Mouse (Mus musculus) lung, postnatal 4 days (tissue): Measurements from ENCODE around the gene Pcnx2.

Source experiments
- DNase-seq, 2 experiments: peaks; one replicate each; pipeline ENCODE4 v3.0.0; 2021

Gene Pcnx2

GRCm38 (mm10) chr8:125897868-125898788, at the start of gene Pcnx2:
Gene Pcnx2, minus strand, starts transcription at chr8:125898317.
- DNase-seq = no peak

- peak; percentile 48 to 65 for DNase-seq
Measured at GRCm38 (mm10) chr8:125944511-125944910, 46.4 kb upstream of the Pcnx2 start.

- peak; percentile 40 to 57 for DNase-seq
Measured at GRCm38 (mm10) chr8:125935649-125936048, 37.5 kb upstream of the Pcnx2 start.

- DNase-seq = no peak
Measured at GRCm38 (mm10) chr8:125931822-125932221, 33.7 kb upstream of the Pcnx2 start.

GRCm38 (mm10) chr8:125930276-125931046, 32.3 kb upstream of the Pcnx2 start:
- no peak for DNase-seq

GRCm38 (mm10) chr8:125926636-125927035, 28.5 kb upstream of the Pcnx2 start:
- no peak for DNase-seq

GRCm38 (mm10) chr8:125922333-125922732, 24.2 kb upstream of the Pcnx2 start:
- DNase-seq = no peak

GRCm38 (mm10) chr8:125920761-125921160, 22.6 kb upstream of the Pcnx2 start:
- no peak for DNase-seq

GRCm38 (mm10) chr8:125920281-125920680, 22.2 kb upstream of the Pcnx2 start:
- no peak for DNase-seq

- DNase-seq = no peak
Measured at GRCm38 (mm10) chr8:125919560-125919959, 21.4 kb upstream of the Pcnx2 start.

- no peak for DNase-seq
Measured at GRCm38 (mm10) chr8:125918719-125919118, 20.6 kb upstream of the Pcnx2 start.

GRCm38 (mm10) chr8:125917013-125917412, 18.9 kb upstream of the Pcnx2 start:
- peak in 1 of 2 experiments; percentile 11 for DNase-seq

GRCm38 (mm10) chr8:125914386-125914785, 16.3 kb upstream of the Pcnx2 start:
- DNase-seq = no peak

- DNase-seq = no peak
Measured at GRCm38 (mm10) chr8:125913206-125913605, 15.1 kb upstream of the Pcnx2 start.

GRCm38 (mm10) chr8:125911229-125911580, 13.1 kb upstream of the Pcnx2 start:
- no peak for DNase-seq

GRCm38 (mm10) chr8:125910365-125911228, 12.5 kb upstream of the Pcnx2 start, which contains the start of gene Map3k21:
Gene Map3k21, plus strand, starts transcription at chr8:125910450.
- peak; percentile 29 to 58 for DNase-seq

GRCm38 (mm10) chr8:125909661-125910364, 11.7 kb upstream of the Pcnx2 start:
- DNase-seq = peak; percentile 71 to 90

GRCm38 (mm10) chr8:125907311-125907710, 9.2 kb upstream of the Pcnx2 start:
- no peak for DNase-seq

GRCm38 (mm10) chr8:125905341-125905740, 7.2 kb upstream of the Pcnx2 start:
- DNase-seq = no peak

- DNase-seq = no peak
Measured at GRCm38 (mm10) chr8:125902521-125902920, 4.4 kb upstream of the Pcnx2 start.

- DNase-seq = no peak
Measured at GRCm38 (mm10) chr8:125901167-125901566, 3.0 kb upstream of the Pcnx2 start.

- peak in 1 of 2 experiments; percentile 42 for DNase-seq
Measured at GRCm38 (mm10) chr8:125898899-125899298, 782 bp upstream of the Pcnx2 start.
